Mouse (Mus musculus): ENCODE results near the gene Katnal1. TPM values are rescaled to one million over a fixed set of nuclear protein-coding genes. Genes with fewer than 3 reads are reported as not detected.

The Katnal1 gene
- total and polyA plus RNA-seq, 3 experiments = 12.8 to 14.8 TPM; not detected in 1

DNA sequence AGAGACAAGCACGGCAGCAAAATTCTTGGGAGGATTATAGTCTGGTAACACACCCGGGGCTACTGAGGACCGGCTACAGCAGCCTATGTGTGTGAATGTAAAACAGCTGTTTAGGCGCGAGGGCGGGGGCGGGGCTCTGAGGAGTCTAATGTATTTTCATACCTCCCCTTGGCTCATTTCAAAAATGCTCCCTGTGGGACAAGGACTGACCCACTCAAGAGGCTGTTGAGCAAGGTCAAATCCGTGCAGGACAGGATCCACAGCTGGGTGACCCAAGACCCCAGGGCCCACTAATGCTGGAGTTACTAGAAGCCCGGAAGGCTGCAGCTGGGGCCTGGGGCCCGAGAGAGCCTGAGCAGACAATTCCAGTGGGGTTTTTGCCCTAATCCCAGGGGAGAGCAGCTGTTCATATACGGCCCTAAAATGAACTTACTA is 10.8 kb upstream of the Katnal1 start:
- peaks cover 8 to 9% of the 10 kb centered on the region in 2 experiments for H3K4me1 ChIP-seq (ENCODE audit: control insufficient read depth in 1 of 2, insufficient read depth in 2 of 2, low read length in 2 of 2)
- no peaks in the 10 kb centered on the region for H3K79me2 ChIP-seq (ENCODE audit: control insufficient read depth, insufficient read depth, low read length, poor library complexity)
- H3K27ac ChIP-seq (ENCODE audit: control insufficient read depth, low read depth, low read length) = no peak overlapping the region
- H3K9ac ChIP-seq (ENCODE audit: control insufficient read depth, low read depth, low read length, poor library complexity, severe bottlenecking) = no peak overlapping the region
- TF ChIP-seq EP300 (IDR thresholded peaks at IDR 0.05; ENCODE audit: low read depth in 1 of 2, low read length in 2 of 2) = no peak
- no peaks in the 10 kb centered on the region for H3K27me3 ChIP-seq (ENCODE audit: control insufficient read depth in 1 of 2, insufficient read depth in 2 of 2, low read length in 2 of 2)
- no peak for DNase-seq (ENCODE audit: low read depth, low spot score)
- no peak overlapping the region for H3K4me3 ChIP-seq (ENCODE audit: control insufficient read depth in 1 of 2, insufficient read depth in 1 of 2, low read depth in 2 of 2, low read length in 2 of 2)
- peaks cover 0 to 4% of the 10 kb centered on the region in 2 experiments; a peak in 2 of 4 replicates for H3K36me3 ChIP-seq (ENCODE audit: control insufficient read depth in 1 of 2, insufficient read depth in 2 of 2, low read length in 2 of 2)
- no peaks in the 10 kb centered on the region for H3K9me3 ChIP-seq (replicated peaks; ENCODE audit: insufficient read depth, low read length)

- peak overlapping the region; percentile 96 for H3K27ac ChIP-seq (ENCODE audit: control insufficient read depth, low read depth, low read length)
- H3K4me3 ChIP-seq (ENCODE audit: control insufficient read depth in 1 of 2, insufficient read depth in 1 of 2, low read depth in 2 of 2, low read length in 2 of 2) = no peak overlapping the region
- H3K36me3 ChIP-seq (ENCODE audit: control insufficient read depth in 1 of 2, insufficient read depth in 2 of 2, low read length in 2 of 2) = peaks cover 0 to 16% of the 10 kb centered on the region in 2 experiments; a peak in 2 of 4 replicates
- no peaks in the 10 kb centered on the region for H3K27me3 ChIP-seq (ENCODE audit: control insufficient read depth in 1 of 2, insufficient read depth in 2 of 2, low read length in 2 of 2)
- no peaks in the 10 kb centered on the region for H3K9me3 ChIP-seq (replicated peaks; ENCODE audit: insufficient read depth, low read length)
- peaks cover 17 to 23% of the 10 kb centered on the region in 2 experiments for H3K4me1 ChIP-seq (ENCODE audit: control insufficient read depth in 1 of 2, insufficient read depth in 2 of 2, low read length in 2 of 2)
- DNase-seq (ENCODE audit: low read depth, low spot score) = peak; percentile 64
- TF ChIP-seq E2F4 (IDR thresholded peaks at IDR 0.05; ENCODE audit: borderline replicate concordance, low read depth, low read length) (no peak), MXI1 (IDR thresholded peaks at IDR 0.05; ENCODE audit: low read depth, low read length) (no peak), NELFE (IDR thresholded peaks at IDR 0.05; ENCODE audit: low read depth, low read length) (0 out of 2 replicates have a peak, but pooled peaks have one; percentile 0), ZKSCAN1 (IDR thresholded peaks at IDR 0.05; ENCODE audit: low read depth, low read length) (no peak), ZMIZ1 (IDR thresholded peaks at IDR 0.05; ENCODE audit: low read depth, low read length) (no peak), TCF12 (IDR thresholded peaks at IDR 0.05; ENCODE audit: low read depth, low read length) (no peak), HCFC1 (IDR thresholded peaks at IDR 0.05; ENCODE audit: low read depth, low read length) (0 out of 2 replicates have a peak, but pooled peaks have one; percentile 20), GABPA (IDR thresholded peaks at IDR 0.05; ENCODE audit: low read depth, low read length) (no peak), POLR2A (IDR thresholded peaks at IDR 0.05; ENCODE audit: control insufficient read depth in 1 of 2, insufficient read depth in 1 of 2, low read depth in 1 of 2, low read length in 2 of 2, poor library complexity in 1 of 2) (no peak), RCOR1 (IDR thresholded peaks at IDR 0.05; ENCODE audit: low read depth, low read length) (no peak), ELF1 (IDR thresholded peaks at IDR 0.05; ENCODE audit: low read depth, low read length) (peak; percentile 58; the same call in 1 of the 2 replicates), USF1 (IDR thresholded peaks at IDR 0.05; ENCODE audit: low read depth, low read length) (no peak), NRF1 (IDR thresholded peaks at IDR 0.05; ENCODE audit: insufficient read depth, low read depth, low read length, poor library complexity, severe bottlenecking) (no peak), MYC (IDR thresholded peaks at IDR 0.05; ENCODE audit: low read depth, low read length) (no peak), CHD1 (IDR thresholded peaks at IDR 0.05; ENCODE audit: low read depth, low read length) (no peak), CHD2 (IDR thresholded peaks at IDR 0.05; ENCODE audit: low read length) (no peak)
- H3K9ac ChIP-seq (ENCODE audit: control insufficient read depth, low read depth, low read length, poor library complexity, severe bottlenecking) = no peak overlapping the region
- peaks cover 4% of the 10 kb centered on the region; the same call in 1 of the 2 replicates for H3K79me2 ChIP-seq (ENCODE audit: control insufficient read depth, insufficient read depth, low read length, poor library complexity)
These were observed 7.4 kb upstream of the Katnal1 start for GRCm38 (mm10) chr5:148936516-148936951.
